Mouse (Mus musculus) spleen, adult 2 months (tissue): Measurements from ENCODE around the gene Nhlh1. TPM values are rescaled to one million over a fixed set of nuclear protein-coding genes. Genes with fewer than 3 reads are reported as not detected.

Experiments used
- DNase-seq, 2 experiments: peaks; one replicate each; pipeline versions ENCODE4 v3.0.0 to v3.0.0-alpha.2; 2012 to 2021; ENCODE audit warnings: low spot score in 2 of 2, low read depth in 1 of 2
- H3K27ac ChIP-seq: fragments of 200-500 bp; 2 replicates; pipeline ENCODE4 v1.5.1; 2012; ENCODE audit warnings: low read length, inconsistent platforms; ENCODE audit not compliant: insufficient read depth
- H3K27me3 ChIP-seq: fragments of 200-500 bp; 2 replicates; pipeline ENCODE4 v1.6.1; 2012; ENCODE audit warnings: mild to moderate bottlenecking, moderate library complexity, low read length, inconsistent platforms; ENCODE audit not compliant: control insufficient read depth, insufficient read depth
- H3K36me3 ChIP-seq: fragments of 200-500 bp; 2 replicates; pipeline ENCODE4 v1.6.1; 2012; ENCODE audit warnings: mild to moderate bottlenecking, low read length, inconsistent platforms; ENCODE audit not compliant: control insufficient read depth, insufficient read depth
- H3K4me1 ChIP-seq: fragments of 200-500 bp; 2 replicates; pipeline ENCODE4 v1.6.1; 2011; ENCODE audit warnings: inconsistent platforms; ENCODE audit not compliant: control insufficient read depth, insufficient read depth, insufficient read length
- H3K4me3 ChIP-seq: fragments of 200-500 bp; 2 replicates; pipeline ENCODE4 v1.5.1; 2011; ENCODE audit warnings: mild to moderate bottlenecking, inconsistent platforms; ENCODE audit not compliant: insufficient read depth, insufficient read length; ENCODE audit errors: extremely low read depth
- CTCF ChIP-seq: fragments of 200-500 bp; IDR thresholded peaks from 2 replicates; pipeline ENCODE4 v1.5.1; 2011; ENCODE audit warnings: mild to moderate bottlenecking, inconsistent platforms; ENCODE audit not compliant: insufficient read depth, insufficient read length, insufficient replicate concordance; ENCODE audit errors: extremely low read depth
- POLR2A ChIP-seq: fragments of 200-500 bp; IDR thresholded peaks from 2 replicates; pipeline ENCODE4 v1.6.1; 2011; ENCODE audit warnings: low read depth, low read length, inconsistent platforms
- WGBS: fragments of 180-500 bp; shearing (Covaris S2); methylation state at CpG from one replicate; pipeline ENCODE4 v1.1.7; 2018; 5-methylcytosine and 5-hydroxymethylcytosine counted together
- polyA plus RNA-seq: library from polyadenylated mRNA; depleted of rRNA; stranded (reverse); fragments of >200 nt; gene quantifications from 2 replicates; pipeline ENCODE4 v1.2.3, GENCODE M21; 2012

Nhlh1 gene
- polyA plus RNA-seq, 1 experiment, result not detected

- no peak for DNase-seq
- Histone ChIP-seq H3K27ac (no peak overlapping the region), H3K4me1 (no peaks in the 10 kb centered on the region), H3K36me3 (peaks cover 36% of the 10 kb centered on the region), H3K4me3 (no peak overlapping the region), H3K27me3 (no peaks in the 10 kb centered on the region)
- WGBS, result 80% methylated on average over 4 of the region's 4 CpGs
- TF ChIP-seq CTCF, result no peak
- no peak for TF ChIP-seq POLR2A
Observed at GRCm38 (mm10) chr1:172063291-172064023, 6.1 kb upstream of the Nhlh1 start.

GRCm38 (mm10) chr1:172062101-172062500 lies 4.7 kb upstream of the Nhlh1 start:
- Histone ChIP-seq H3K36me3 (peaks cover 25% of the 10 kb centered on the region), H3K4me1 (no peaks in the 10 kb centered on the region), H3K4me3 (no peak overlapping the region), H3K27ac (no peak overlapping the region), H3K27me3 (no peaks in the 10 kb centered on the region)
- TF ChIP-seq CTCF, result no peak
- no peak for TF ChIP-seq POLR2A
- no peak for DNase-seq
- 84% methylated on average over 2 of the region's 2 CpGs for WGBS

GRCm38 (mm10) chr1:172061217-172061616 lies 3.8 kb upstream of the Nhlh1 start:
- Histone ChIP-seq H3K4me1 (no peaks in the 10 kb centered on the region), H3K36me3 (peaks cover 17% of the 10 kb centered on the region), H3K4me3 (no peak overlapping the region), H3K27me3 (no peaks in the 10 kb centered on the region), H3K27ac (no peak overlapping the region)
- 87% methylated on average over 8 of the region's 8 CpGs for WGBS
- TF ChIP-seq CTCF, result no peak
- no peak for DNase-seq

GRCm38 (mm10) chr1:172060659-172061058 lies 3.3 kb upstream of the Nhlh1 start:
- no peak for TF ChIP-seq CTCF
- TF ChIP-seq POLR2A, result no peak
- Histone ChIP-seq H3K4me3 (no peak overlapping the region), H3K27me3 (no peaks in the 10 kb centered on the region), H3K27ac (no peak overlapping the region), H3K36me3 (peaks cover 14% of the 10 kb centered on the region), H3K4me1 (no peaks in the 10 kb centered on the region)
- DNase-seq, result no peak
- 72% methylated on average over 4 of the region's 4 CpGs for WGBS

GRCm38 (mm10) chr1:172058874-172059273 lies 1.5 kb upstream of the Nhlh1 start:
- Histone ChIP-seq H3K27ac (no peak overlapping the region), H3K4me3 (no peak overlapping the region), H3K36me3 (no peaks in the 10 kb centered on the region), H3K4me1 (peaks cover 3% of the 10 kb centered on the region; the same call in 1 of the 2 replicates), H3K27me3 (peaks cover 7% of the 10 kb centered on the region; the same call in 1 of the 2 replicates)
- TF ChIP-seq CTCF (no peak), POLR2A (no peak)
- 80% methylated on average over 7 of the region's 7 CpGs for WGBS
- DNase-seq, result no peak

- Histone ChIP-seq H3K4me1 (peaks cover 4% of the 10 kb centered on the region; the same call in 1 of the 2 replicates), H3K27ac (no peak overlapping the region), H3K4me3 (no peak overlapping the region), H3K27me3 (peaks cover 10% of the 10 kb centered on the region), H3K36me3 (no peaks in the 10 kb centered on the region)
- no peak for TF ChIP-seq POLR2A
- no peak for TF ChIP-seq CTCF
- WGBS, result 89% methylated on average over 6 of the region's 6 CpGs
- no peak for DNase-seq
Observed at GRCm38 (mm10) chr1:172058321-172058720, 948 bp upstream of the Nhlh1 start.

- DNase-seq, result no peak
- H3K36me3 ChIP-seq, result no peaks in the 10 kb centered on the region
- peaks cover 4% of the 10 kb centered on the region; the same call in 1 of the 2 replicates for H3K4me1 ChIP-seq
- TF ChIP-seq POLR2A (no peak), CTCF (no peak)
- peaks cover 10% of the 10 kb centered on the region for H3K27me3 ChIP-seq
- no peak overlapping the region for H3K4me3 ChIP-seq
- WGBS, result 84% methylated on average over 4 of the region's 4 CpGs
- no peak overlapping the region for H3K27ac ChIP-seq
Observed at GRCm38 (mm10) chr1:172056251-172056650, 1.1 kb downstream of the Nhlh1 start.
